Mouse (Mus musculus): ENCODE measurements around the gene Zbtb3.

The Zbtb3 gene

GRCm38 (mm10) chr19:8841012-8841411, 38.7 kb downstream of the Zbtb3 start:
- DNase-seq: peak; percentile 48

- DNase-seq: no peak
These were observed 40.6 kb downstream of the Zbtb3 start for GRCm38 (mm10) chr19:8842961-8843360.

- DNase-seq: peak; percentile 78
These were observed 42.2 kb downstream of the Zbtb3 start for GRCm38 (mm10) chr19:8844371-8845129.

GRCm38 (mm10) chr19:8848356-8848755, 46.0 kb downstream of the Zbtb3 start:
- DNase-seq: no peak

GRCm38 (mm10) chr19:8850402-8850901, 48.1 kb downstream of the Zbtb3 start, which contains the start of gene Lrrn4cl:
Gene Lrrn4cl, plus strand, starts transcription at chr19:8850768.
- DNase-seq: no peak

- no peak for DNase-seq
These were observed 49.3 kb downstream of the Zbtb3 start for GRCm38 (mm10) chr19:8851639-8852038.

GRCm38 (mm10) chr19:8852236-8852928, 50.0 kb downstream of the Zbtb3 start:
- DNase-seq: no peak

GRCm38 (mm10) chr19:8853117-8853516, 50.8 kb downstream of the Zbtb3 start:
- DNase-seq: no peak
